Mouse (Mus musculus): ENCODE results near the gene Rasgrp4. TPM values are rescaled to one million over a fixed set of nuclear protein-coding genes. Genes with fewer than 3 reads are reported as not detected.

Rasgrp4 gene
- polyA plus RNA-seq, 1 experiment from 2014 or later = 3.4 TPM

DNA sequence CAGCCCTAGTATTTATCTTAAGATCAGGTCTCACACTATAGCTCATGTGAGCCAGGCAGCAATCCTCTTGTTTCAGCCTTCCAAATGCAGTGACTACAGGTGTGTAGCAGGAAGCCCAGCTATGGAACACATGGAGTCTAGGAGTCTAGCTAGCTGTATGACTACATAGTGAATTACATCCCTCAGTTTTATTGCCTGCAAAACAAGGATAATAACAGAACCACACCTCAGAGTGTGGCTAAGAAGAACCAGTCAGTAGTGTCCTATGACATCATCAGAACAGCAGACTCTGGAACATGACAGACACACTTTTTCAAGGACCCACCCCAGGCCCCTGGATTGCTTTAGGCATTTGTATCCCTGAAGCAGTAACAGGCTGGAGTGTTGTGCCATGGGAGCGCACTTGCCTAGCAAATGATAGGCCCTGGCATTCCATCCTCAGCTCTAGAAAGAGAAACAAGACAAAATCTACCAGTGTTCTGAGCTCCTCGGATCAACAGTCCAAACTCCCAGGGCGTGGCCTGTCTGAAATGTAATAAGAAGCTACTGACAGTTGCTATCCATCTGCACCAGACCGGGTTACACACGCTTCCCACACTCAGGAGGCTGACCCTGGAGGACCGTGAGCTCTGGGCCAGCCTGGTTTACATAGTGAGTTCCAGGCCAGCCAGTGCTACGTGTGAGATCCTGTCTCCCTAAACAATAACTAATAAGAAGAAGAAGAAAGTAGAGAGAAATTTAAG, 12.1 kb downstream of the Rasgrp4 start:
- no peak for DNase-seq (ENCODE audit: low spot score)

DNA sequence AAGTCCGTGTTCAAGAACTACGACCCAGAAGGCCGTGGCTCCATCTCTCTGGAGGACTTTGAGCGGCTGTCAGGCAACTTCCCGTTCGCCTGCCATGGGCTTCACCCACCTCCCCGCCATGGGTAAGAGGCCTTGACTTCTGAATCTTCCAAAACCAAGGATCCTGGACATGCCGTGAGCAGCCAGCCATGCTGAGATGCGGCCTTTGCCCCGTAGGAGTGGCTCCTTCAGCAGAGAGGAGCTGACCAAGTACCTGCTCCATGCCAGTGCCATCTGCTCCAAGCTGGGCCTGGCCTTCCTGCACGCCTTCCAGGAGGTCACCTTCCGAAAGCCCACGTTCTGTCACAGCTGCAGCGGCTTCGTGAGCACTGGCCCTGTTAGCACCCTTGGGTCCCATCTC, 14.1 kb downstream of the Rasgrp4 start:
- no peak for DNase-seq (ENCODE audit: low spot score)

DNA sequence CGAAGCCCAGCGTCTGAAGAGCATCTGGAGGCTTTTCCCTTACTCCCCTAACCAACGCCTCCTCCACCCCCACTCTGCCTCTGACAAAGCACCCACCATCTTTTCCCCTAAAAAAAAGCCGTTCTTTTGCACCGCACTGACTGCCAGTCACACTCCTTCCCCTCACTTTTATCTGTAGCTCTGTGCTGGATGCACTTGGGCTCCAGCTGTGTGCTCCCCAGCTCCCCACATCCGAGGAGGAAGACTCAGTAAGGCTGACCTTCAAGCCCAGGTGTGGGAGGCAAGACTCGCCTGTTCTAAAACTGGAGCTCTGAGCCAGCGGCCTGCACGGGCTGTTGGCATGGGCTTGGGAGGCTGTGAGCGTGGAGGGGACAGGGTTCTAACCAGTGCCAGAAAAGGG, 16.8 kb downstream of the Rasgrp4 start:
- peak; percentile 60 for DNase-seq (ENCODE audit: low spot score)

DNA sequence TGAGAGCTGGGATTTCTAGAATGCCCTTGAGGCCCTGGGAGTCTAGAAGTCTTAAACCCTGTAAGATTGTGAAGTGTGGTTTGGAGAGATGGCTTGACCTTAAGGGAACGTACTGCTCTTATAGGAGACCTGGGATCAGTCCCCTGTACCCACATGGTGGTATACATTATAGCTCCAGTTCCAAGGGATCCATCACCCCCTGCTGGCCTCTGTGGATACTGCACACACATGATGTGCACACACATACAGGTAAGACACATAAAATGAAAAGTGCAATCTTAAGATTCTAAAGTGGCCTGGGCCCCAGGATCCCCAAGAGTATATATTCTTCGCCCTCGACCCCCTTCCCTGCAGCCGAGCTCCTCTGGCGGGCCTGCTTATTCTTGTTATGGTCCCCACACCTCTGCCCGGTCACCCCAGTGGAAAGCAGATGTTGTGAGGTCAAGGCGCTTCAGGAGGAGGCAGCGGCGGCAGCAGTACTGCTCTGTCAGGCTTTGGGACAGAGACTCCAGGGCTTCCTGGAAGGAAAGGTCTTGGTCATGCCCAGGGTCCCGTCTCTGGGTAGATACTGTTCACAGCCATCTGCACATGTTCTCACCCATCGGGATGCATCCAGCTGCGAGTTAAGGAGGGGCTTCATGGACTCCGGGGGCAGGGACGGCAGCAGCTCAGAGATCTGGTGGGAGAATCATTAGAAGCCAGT, 19.5 kb downstream of the Rasgrp4 start:
- DNase-seq (ENCODE audit: low spot score) = no peak

DNA sequence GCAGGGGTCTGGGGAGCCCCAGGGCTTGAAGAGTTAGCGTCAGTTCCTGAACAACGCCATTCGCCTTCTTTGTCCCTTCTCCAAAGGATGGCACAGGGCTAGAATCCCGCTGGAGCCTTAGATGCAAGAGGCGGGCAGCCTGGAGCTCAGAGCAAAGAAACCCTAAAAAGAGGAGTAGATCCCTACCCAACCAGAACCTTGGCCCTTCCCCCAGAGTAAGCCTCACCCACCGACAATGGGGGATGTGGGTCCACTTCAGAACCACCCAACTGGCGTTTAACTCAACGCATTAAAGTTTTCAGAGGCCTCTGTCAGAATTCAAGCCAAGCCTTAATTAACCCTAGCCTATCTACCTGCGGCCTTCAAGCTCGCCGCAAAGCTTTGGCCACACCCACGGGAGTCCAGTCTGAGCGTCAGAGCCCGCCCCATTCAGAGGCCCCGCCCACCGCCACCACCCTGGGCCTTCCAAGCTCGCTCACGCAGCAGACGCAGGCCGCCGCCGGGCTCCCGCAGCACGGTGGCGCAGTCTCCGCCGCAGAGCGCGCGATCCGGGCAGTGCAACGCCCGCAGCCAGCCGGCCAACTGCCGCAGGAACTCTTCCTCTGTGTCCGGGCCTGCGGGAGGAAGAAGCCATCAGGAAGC, 20.7 kb downstream of the Rasgrp4 start:
- DNase-seq (ENCODE audit: low spot score) = peak; percentile 64

DNA sequence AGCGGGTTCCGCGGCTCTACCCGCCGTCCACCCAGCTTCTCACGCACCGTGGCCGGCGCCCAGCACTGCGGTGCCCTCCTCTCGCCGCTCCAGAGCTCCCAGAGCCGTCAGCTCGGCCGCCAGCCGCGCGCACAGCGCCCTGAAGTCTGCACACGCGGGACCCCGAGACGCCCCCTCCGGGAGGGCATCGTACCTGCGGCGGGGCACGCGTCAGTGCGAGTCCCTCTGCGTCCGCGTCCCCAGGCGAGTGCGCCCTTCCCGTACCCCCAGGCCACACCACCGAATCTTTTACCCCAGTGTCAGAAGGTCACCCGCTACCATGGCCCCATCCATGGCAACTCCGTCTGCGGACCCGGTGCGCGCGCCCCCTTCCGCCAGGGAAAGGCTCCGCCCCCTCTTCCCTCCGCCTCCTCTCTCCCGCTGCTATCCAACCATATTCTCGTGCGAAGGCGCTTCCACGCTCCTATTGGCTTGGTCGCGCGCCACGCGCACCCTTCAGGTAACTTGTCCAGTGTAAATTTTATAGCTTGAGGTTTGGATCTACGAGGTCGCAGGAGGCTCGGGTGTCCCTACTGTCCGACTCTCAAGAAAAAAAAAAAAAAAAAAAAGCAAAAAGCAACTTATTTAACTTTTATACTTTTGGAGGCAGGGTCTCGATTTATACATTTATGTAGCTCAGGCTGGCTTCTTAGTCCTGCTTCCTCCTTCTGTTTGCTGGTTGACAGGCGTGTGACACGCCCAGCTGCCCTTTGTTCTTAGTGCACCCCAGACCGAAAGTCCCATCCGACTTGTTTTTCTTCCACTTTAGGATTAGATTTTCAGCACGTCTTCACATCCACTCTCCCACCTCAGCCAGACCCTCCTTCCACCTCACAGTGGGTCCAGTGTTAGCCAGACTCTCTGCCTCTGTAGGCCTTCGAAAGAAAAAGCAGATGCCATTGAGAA, 21.5 kb downstream of the Rasgrp4 start, which contains the start of gene Fam98c:
Gene Fam98c (minus strand): TSS at position 397 of the 945 bp plus-strand sequence.
- peak; percentile 83 for DNase-seq (ENCODE audit: low spot score)

DNA sequence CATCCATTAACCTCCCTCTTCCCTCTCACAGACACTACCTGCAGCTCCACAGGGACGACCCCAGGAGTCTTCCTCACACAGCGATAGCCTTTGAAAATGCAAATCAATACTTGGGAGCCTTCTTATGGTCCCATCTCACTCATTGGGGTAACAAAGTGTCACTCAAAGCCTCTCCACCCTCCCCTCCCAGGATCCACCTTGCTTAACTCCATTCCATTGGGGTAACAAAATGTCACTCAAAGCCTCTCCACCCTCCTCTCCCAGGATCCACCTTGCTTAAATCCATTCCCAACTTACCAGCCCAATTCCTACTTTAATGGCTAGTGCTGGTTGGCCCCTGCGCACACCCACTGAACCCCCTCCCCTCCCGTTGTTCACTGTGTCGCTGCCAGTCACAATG, 23.6 kb downstream of the Rasgrp4 start:
- DNase-seq (ENCODE audit: low spot score) = no peak

DNA sequence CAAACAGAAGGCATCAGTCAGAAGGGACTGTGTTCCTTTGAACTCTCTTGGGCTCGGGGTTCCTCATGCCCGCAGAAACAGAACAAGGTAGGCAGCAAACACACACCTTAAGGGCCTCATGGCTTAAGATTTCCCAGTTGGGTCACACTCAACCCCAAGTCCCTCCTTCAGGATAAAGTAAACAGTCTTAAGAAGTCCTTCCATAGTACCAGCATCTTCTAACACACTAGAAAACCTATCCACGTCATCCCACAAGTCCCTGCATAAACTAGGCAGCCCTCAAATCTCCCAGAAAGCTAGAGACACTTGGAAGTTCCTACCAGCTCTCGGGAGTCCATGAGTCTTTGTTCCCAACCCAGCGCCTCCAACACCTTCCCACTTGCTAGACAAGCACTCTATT, 27.6 kb downstream of the Rasgrp4 start:
- DNase-seq (ENCODE audit: low spot score) = no peak

DNA sequence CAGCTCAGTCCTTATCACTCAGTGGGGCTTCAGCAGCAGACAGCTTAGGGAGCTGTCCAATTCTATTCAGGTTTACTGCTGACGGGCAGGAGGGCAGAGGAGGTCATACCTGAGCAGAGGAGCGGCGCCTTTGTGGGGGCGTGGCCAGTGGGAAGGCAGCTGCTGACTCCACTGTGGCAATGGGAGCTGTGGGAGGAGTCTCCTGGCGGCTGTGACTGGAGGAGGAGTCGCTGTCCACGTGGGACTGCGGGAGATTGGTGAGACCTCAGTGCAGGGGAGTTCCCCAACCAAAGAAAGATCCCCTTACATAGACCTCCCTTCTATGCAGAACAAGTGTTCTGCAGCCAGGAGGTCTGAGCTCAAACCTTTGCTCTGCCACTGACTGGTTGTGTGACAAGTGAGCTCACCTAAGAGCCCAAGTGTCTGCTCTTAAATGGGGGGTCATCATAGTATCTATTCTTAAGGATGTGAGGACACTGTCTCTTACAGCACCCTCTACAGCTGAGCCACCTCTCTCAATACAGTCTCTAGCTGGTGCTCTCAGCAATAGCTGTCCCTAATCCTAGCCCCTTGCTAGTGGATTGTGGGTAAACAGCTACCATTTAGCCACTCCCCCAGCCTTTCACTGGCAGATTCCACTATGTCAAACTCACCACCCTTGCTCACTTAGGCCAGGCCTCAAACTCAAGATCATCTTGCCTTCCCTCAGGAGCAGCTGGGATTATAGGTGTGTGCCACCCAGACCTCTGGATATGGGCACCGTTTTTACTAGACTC, 28.3 kb downstream of the Rasgrp4 start:
- DNase-seq (ENCODE audit: low spot score) = peak; percentile 56

DNA sequence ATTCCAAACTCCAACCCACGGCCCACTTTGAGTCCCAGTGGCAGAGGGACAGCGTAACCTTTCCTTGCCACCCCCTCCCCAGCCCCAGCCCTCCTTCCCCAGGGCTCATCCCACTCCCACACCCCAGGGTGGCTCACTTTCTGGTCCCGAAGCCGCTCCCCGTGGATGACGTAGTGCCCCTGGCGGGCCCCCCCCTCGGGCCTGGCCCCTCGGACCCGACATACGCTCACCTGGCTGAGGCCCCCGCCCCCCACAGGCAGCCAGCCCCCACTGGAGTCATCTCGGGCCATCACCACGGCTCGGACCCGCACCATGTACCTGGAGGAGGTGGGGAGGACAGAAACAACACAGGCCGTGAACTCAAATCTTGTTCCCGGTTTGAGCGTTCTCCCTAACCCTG, 33.0 kb downstream of the Rasgrp4 start:
- no peak for DNase-seq (ENCODE audit: low spot score)

DNA sequence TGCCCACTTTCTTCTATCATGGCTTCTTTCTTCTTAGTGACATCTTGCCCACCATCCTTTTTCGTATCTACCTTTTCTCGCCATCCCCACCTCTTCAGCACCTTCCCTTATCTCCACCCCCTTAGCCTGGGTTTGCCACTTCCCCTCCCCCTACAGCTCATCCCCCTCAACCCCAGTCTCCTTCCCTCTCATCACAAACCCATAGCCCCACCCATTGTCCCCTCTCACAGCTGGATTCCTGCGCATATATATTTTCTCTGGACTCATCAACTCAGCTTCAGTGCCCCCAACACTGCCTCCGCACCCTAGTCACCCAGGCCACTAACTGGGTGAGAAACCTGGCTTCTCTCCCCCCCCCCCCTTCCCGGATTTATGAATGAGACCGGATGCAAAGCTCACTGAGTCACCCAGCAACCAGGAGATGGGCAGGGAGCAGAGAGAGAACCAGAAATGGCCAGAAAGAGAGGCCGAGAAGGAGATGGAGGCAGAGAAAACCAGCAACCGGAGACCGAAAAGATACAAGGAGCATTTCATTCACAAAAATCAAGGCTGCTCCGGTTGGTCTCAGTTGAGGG, 33.6 kb downstream of the Rasgrp4 start:
- DNase-seq (ENCODE audit: low spot score) = no peak

DNA sequence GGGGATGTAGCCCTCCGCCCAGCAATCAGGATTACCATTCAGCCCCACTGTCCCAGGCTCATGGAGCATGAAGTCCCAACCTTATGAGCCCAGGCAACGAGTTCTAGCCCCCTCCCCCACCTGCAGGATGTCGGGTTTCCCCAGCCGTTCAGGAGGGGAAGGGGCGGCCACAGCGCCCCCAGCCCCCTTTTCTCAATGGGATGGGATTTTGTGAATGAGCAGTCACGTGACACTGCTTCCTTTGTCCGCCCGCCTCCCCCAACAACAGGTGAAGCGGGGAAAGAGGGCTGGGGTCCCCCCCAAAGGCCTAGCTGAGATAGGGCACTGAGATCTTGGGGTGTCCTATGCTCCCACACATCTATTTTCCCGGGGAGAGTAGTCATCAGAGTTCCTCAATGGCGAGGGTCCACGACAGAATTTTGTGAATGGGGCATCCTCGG, 34.2 kb downstream of the Rasgrp4 start:
- DNase-seq (ENCODE audit: low spot score) = peak; percentile 18

DNA sequence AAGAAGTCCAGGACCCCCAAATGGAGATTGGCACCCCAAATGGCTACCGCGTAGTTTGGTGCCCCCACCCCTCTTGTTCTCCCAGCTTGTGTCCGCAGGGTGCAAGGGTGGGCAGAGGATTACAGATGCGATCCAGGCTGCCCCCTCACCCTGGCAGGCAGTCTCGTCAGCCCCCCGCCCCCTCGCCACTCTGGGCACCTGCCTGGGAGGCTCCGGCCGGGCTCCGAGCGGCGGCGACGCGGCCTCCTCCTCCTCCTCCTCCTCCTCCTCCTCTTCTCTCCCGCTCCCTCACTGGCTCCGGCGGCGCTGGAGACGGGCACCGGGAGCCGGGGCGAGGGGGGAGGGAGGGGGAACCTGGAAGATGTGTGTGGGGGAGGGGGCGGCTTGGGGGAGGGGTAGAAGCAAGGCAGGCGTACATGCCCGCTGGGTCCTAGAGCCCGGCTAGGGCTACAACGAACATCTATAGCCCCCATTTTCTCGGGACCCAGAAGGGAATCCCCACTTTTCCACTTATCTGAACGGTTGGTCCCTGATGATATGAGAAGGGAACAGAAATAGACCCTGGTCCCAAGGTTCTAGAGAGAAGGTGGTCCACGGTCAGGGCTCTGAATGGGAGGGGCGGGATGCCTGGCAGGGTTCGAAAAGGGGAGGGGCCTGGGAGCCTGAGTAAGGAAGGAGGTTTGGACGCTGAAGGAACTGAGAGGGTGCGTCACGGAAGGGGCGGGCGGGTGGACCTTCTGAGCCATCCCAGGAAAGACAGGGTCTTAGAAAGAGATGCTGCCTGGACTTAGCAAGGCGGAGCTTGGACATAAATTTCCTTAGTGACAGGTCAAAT, 34.8 kb downstream of the Rasgrp4 start:
- DNase-seq (ENCODE audit: low spot score) = peak; percentile 31

DNA sequence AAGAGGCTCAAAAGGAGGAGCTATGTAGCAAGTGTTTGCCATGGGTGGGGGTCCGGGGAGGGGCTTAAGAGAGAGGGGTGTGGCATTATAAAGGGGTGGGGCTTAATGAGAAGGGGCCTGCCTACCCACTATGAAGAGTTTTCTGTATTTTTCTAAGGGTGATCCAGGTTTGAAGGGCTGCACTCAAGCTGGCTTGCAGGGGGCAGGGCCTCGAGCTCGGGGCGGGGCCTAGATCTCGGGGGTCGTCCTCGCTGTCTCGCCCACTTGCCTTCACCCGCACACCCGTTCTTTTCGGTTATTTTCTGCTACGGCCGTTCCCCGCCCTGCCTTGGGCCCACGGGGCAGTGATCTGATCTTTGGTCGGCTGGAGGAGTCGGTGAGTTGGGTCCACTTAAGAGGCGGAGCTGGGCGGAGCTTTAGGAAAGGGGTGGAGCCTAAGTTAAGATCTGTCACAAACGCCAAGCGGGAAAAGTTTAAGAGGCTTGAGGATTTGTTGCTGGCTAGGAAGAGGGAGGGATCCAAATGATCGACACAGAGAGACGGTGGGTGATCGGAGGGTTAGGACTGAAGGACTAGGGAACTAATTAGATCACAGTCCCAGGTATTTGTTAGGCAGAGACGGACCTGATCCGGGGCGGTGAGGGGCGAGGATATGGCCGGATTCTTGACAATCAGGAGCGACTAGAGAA, 35.6 kb downstream of the Rasgrp4 start, which contains the start of the genes Ggn and Spred3:
Gene Ggn (plus strand): TSS at position 145 of the 689 bp plus-strand sequence.
Gene Spred3 (minus strand): TSS at position 346 of the 689 bp plus-strand sequence.
- peak; percentile 21 for DNase-seq (ENCODE audit: low spot score)

DNA sequence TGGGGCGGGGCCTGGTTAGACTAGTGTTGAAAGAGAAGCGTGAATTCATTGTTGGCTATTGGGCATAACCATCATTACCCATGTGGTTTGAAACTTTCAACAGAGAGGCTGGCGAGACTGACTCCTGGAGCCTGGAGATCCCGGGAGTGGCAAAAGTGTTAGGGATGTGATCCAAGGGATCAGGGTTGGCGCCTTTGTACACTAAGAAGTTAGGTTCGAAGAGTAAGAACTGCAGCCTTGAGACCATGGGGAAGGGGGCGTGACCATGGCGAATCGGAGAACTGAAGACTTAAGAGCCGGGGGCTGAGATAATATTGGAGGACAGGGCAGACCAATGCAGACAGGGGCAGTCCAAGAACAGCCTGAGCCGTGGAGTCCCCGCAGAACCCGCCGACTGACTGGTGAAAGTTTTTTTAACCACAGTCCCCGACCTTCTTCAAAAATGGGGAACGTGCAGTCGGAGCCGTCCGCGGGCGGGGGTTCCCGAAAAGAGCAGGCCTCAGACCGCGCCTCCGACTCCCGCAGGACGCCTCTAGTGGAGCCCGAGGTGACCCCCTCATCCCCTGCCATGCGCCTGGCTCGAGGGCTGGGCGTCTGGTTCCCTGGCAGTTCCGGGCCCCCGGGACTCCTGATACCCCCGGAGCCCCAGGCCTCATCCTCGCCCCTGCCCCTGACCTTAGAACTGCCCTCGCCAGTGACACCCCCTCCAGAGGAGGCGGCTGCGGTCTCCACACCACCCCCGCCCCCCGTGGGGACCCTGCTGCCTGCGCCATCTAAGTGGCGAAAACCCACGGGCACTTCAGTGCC, 36.3 kb downstream of the Rasgrp4 start:
- DNase-seq (ENCODE audit: low spot score) = peak; percentile 10

DNA sequence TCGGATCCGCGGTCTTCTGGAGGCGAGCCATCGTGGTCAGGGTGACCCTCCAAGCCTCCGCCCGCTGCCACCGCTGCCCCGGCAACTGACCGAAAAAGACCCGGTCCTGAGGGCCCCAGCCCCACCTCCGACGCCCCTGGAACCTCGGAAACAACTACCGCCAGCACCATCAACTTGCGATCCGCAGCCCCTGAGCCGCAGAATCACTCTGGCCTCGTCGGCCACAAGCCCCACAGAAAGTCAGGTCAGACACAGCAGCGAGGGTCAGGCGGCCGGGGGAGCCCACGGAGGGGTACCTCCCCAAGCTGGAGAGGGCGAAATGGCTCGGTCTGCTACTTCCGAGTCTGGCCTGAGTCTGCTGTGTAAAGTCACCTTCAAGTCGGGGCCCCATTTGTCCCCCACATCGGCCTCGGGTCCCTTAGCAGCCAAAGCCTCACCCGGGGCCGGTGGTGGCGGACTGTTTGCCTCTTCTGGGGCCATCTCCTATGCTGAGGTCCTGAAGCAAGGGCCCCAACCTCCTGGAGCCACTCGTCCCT, 37.0 kb downstream of the Rasgrp4 start:
- DNase-seq (ENCODE audit: low spot score) = no peak

DNA sequence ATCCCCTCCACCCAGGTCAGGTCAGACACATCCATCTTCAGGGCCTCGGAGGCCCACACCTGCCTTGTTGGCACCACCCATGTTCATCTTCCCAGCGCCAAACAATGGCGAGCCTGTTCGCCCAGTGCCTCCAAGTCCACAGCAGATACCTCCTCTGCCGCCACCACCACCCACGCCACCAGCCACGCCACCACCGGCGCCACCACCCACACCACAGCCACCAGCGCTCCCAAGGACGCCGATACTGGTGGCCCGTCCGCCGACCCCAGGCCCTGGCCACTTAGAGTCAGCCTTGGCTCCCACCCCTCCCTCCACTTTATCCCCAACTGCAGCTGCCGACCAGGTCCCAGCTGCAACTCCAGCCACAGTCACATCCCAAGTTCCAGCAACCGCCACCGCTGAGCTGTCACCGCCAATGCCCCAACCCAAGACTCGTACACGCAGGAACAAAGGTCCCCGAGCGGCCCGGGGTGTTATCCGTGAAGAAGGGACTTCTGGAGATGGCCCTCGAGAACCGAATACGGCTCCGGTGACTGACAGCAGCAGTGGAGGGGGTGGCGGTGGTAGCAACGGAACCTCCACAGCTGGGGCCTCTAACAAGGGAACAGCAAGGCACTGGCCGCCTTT, 37.9 kb downstream of the Rasgrp4 start:
- no peak for DNase-seq (ENCODE audit: low spot score)
